10 mouse cellular contexts compared by ENCODE assay signal in the genomic region with DNA sequence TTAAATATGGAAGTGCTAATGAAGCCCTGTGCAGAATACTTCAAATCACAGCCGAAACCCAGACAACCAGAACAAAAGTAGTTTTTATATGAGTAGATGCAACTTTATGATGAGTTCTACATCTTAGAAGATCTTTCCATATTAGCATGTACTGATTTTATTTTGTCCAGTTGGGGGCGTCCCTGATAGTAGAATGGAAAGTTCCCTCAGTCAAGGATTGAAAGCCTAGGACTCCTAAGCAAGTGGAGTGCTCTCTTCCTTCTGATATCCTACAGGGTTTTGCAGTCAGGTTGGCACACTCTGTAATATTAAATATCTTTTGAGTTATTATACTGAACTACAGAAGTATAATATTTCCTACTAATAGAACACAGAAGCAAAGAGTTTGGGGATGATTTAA.
DNase-seq lines count a peak whose midpoint lies in the region; ATAC-seq and TF ChIP-seq lines count a peak whose summit lies in the region.
"Had no signal": no experiment of that assay in that cellular context is flagged by ENCODE, and none has a peak within 500 bp of the region (broad histone marks: within the 10 kb centered on the region; RNA-seq: fewer than 3 reads in every experiment).

No protein-coding gene starts in this region.

- H3K9ac ChIP-seq in limb, embryonic 14.5 days (ENCODE audit: low read depth, low read length, severe bottlenecking) = no peak overlapping the region
- H3K9ac ChIP-seq: heart, embryonic 13.5 days; liver, embryonic 14.5 days had no signal

- TF ChIP-seq POLR2A in limb, embryonic 14.5 days (IDR thresholded peaks at IDR 0.05; ENCODE audit: borderline replicate concordance, extremely low read depth, insufficient read depth, insufficient read length) = no peak

- no peak overlapping the region for H3K4me2 ChIP-seq in limb, embryonic 14.5 days (replicated peaks; ENCODE audit: low read depth, low read length, severe bottlenecking)
- H3K4me2 ChIP-seq: heart, embryonic 13.5 days had no signal

- no peaks in the 10 kb centered on the region for H3K4me1 ChIP-seq in limb, embryonic 14.5 days (ENCODE audit: control insufficient read depth, insufficient read depth, low read length)
- H3K4me1 ChIP-seq: heart, embryonic 13.5 days had no signal

- WGBS in limb, embryonic 14.5 days = 62% methylated on average over 2 of the region's 2 CpGs

- no peak overlapping the region for H3K27ac ChIP-seq in limb, embryonic 14.5 days (replicated peaks; ENCODE audit: low read depth, low read length)
- H3K27ac ChIP-seq: heart, embryonic 13.5 days; liver, embryonic 14.5 days had no signal

- no peaks in the 10 kb centered on the region for H3K9me3 ChIP-seq in limb, embryonic 14.5 days (ENCODE audit: control insufficient read depth, low read length)
- H3K9me3 ChIP-seq: heart, embryonic 13.5 days had no signal

- H3K36me3 ChIP-seq in limb, embryonic 14.5 days (ENCODE audit: control insufficient read depth, insufficient read depth, low read length) = no peaks in the 10 kb centered on the region
- H3K36me3 ChIP-seq: heart, embryonic 13.5 days had no signal

- peak; percentile 68 for DNase-seq in layer of hippocampus, adult 11-12 months (ENCODE audit: low spot score)
- no peak for DNase-seq in layer of hippocampus, postnatal 36 days
- peak; percentile 22 for DNase-seq in MN1 (ENCODE audit: low spot score)
- peak; percentile 55 for DNase-seq in limb, embryonic 14.5 days (ENCODE audit: low spot score)
- DNase-seq in adrenal gland, adult (ENCODE audit: inconsistent age in 2 of 2, low spot score in 1 of 2) = no peak
- DNase-seq in ovary, postnatal 10 days (ENCODE audit: low spot score) = no peak
- DNase-seq in kidney, postnatal 25 days = no peak

- ATAC-seq in common myeloid progenitor, adult 5-6 weeks (replicated peaks; ENCODE audit: low read depth, poor library complexity, severe bottlenecking) = 0 out of 2 replicates have a peak, but pooled peaks have one; percentile 25
- ATAC-seq in limb, embryonic 14.5 days (ENCODE audit: low FRiP score, low read depth) = no peak

- H3K4me3 ChIP-seq in limb, embryonic 14.5 days (replicated peaks; ENCODE audit: low read length) = no peak overlapping the region
- H3K4me3 ChIP-seq: heart, embryonic 13.5 days had no signal

- H3K27me3 ChIP-seq in limb, embryonic 14.5 days (ENCODE audit: control insufficient read depth, insufficient read depth, low read length) = no peaks in the 10 kb centered on the region
- H3K27me3 ChIP-seq: heart, embryonic 13.5 days had no signal

Comparison
In these comparisons a context has a peak if more than half of its experiments do, and no peak if none do; other contexts are left out.
1. DNase-seq: peak in layer of hippocampus, adult 11-12 months (single experiment), MN1 (single experiment) and limb, embryonic 14.5 days (single experiment); none in layer of hippocampus, postnatal 36 days (0 of 2), adrenal gland, adult (0 of 2), ovary, postnatal 10 days (single experiment) and kidney, postnatal 25 days (0 of 2).